Mouse (Mus musculus): Measurements from ENCODE around the gene Iqch. TPM values are rescaled to one million over a fixed set of nuclear protein-coding genes. Genes with fewer than 3 reads are reported as not detected.
A peak's percentile ranks its signal among the peaks of the same experiment; 100 is the strongest.

The Iqch gene
- polyA plus RNA-seq, 1 experiment from 2014 or later: not detected

- Histone ChIP-seq H3K4me1 (ENCODE audit: insufficient read depth, low read length) (peaks cover 39% of the 10 kb centered on the region), H3K4me2 (replicated peaks; ENCODE audit: low read depth, low read length) (peak overlapping the region; percentile 10; the same call in 1 of the 2 replicates), H3K27me3 (ENCODE audit: insufficient read depth, low read length) (no peaks in the 10 kb centered on the region), H3K36me3 (ENCODE audit: insufficient read depth, low read length) (peaks cover 11% of the 10 kb centered on the region), H3K27ac (ENCODE audit: low read length) (peak overlapping the region; percentile 47; the same call in 1 of the 2 replicates), H3K9me3 (ENCODE audit: low read length) (no peaks in the 10 kb centered on the region), H3K4me3 (ENCODE audit: low read length) (no peak overlapping the region), H3K9ac (replicated peaks; ENCODE audit: low read length) (no peak overlapping the region; the same call in 1 of the 2 replicates)
- WGBS: 41% methylated on average over 16 of the region's 16 CpGs
- ATAC-seq (ENCODE audit: low FRiP score, low TSS enrichment): peak; percentile 66
Measured at GRCm38 (mm10) chr9:63612565-63613515, 10.5 kb upstream of the Iqch start.

GRCm38 (mm10) chr9:63611967-63612366, 9.7 kb upstream of the Iqch start:
- ATAC-seq (ENCODE audit: low FRiP score, low TSS enrichment): no peak
- H3K4me3 ChIP-seq (ENCODE audit: low read length): no peak overlapping the region
- H3K9me3 ChIP-seq (ENCODE audit: low read length): no peaks in the 10 kb centered on the region
- H3K27ac ChIP-seq (ENCODE audit: low read length): peak overlapping the region; percentile 47; the same call in 1 of the 2 replicates
- no peak overlapping the region for H3K4me2 ChIP-seq (replicated peaks; ENCODE audit: low read depth, low read length)
- peaks cover 39% of the 10 kb centered on the region for H3K4me1 ChIP-seq (ENCODE audit: insufficient read depth, low read length)
- 45% methylated on average over 5 of the region's 5 CpGs for WGBS
- H3K9ac ChIP-seq (replicated peaks; ENCODE audit: low read length): no peak overlapping the region
- no peaks in the 10 kb centered on the region for H3K27me3 ChIP-seq (ENCODE audit: insufficient read depth, low read length)
- peaks cover 3% of the 10 kb centered on the region for H3K36me3 ChIP-seq (ENCODE audit: insufficient read depth, low read length)

GRCm38 (mm10) chr9:63610841-63611366, 8.6 kb upstream of the Iqch start:
- peak overlapping the region; percentile 50 for H3K27ac ChIP-seq (ENCODE audit: low read length)
- peaks cover 39% of the 10 kb centered on the region for H3K4me1 ChIP-seq (ENCODE audit: insufficient read depth, low read length)
- no peaks in the 10 kb centered on the region for H3K9me3 ChIP-seq (ENCODE audit: low read length)
- WGBS: 27% methylated on average over 13 of the region's 13 CpGs
- no peak overlapping the region for H3K9ac ChIP-seq (replicated peaks; ENCODE audit: low read length)
- no peaks in the 10 kb centered on the region for H3K27me3 ChIP-seq (ENCODE audit: insufficient read depth, low read length)
- no peak overlapping the region for H3K4me2 ChIP-seq (replicated peaks; ENCODE audit: low read depth, low read length)
- peak; percentile 79 for ATAC-seq (ENCODE audit: low FRiP score, low TSS enrichment)
- no peaks in the 10 kb centered on the region for H3K36me3 ChIP-seq (ENCODE audit: insufficient read depth, low read length)
- no peak overlapping the region for H3K4me3 ChIP-seq (ENCODE audit: low read length)

GRCm38 (mm10) chr9:63610231-63610630, 7.9 kb upstream of the Iqch start:
- Histone ChIP-seq H3K4me2 (replicated peaks; ENCODE audit: low read depth, low read length) (no peak overlapping the region), H3K27me3 (ENCODE audit: insufficient read depth, low read length) (no peaks in the 10 kb centered on the region), H3K4me3 (ENCODE audit: low read length) (no peak overlapping the region), H3K36me3 (ENCODE audit: insufficient read depth, low read length) (no peaks in the 10 kb centered on the region), H3K27ac (ENCODE audit: low read length) (no peak overlapping the region), H3K9ac (replicated peaks; ENCODE audit: low read length) (no peak overlapping the region), H3K4me1 (ENCODE audit: insufficient read depth, low read length) (peaks cover 39% of the 10 kb centered on the region), H3K9me3 (ENCODE audit: low read length) (no peaks in the 10 kb centered on the region)
- WGBS: 91% methylated on average over 6 of the region's 6 CpGs
- ATAC-seq (ENCODE audit: low FRiP score, low TSS enrichment): no peak

- Histone ChIP-seq H3K36me3 (ENCODE audit: insufficient read depth, low read length) (no peaks in the 10 kb centered on the region), H3K9ac (replicated peaks; ENCODE audit: low read length) (no peak overlapping the region), H3K9me3 (ENCODE audit: low read length) (no peaks in the 10 kb centered on the region), H3K27ac (ENCODE audit: low read length) (no peak overlapping the region), H3K4me1 (ENCODE audit: insufficient read depth, low read length) (peaks cover 39% of the 10 kb centered on the region), H3K27me3 (ENCODE audit: insufficient read depth, low read length) (no peaks in the 10 kb centered on the region), H3K4me2 (replicated peaks; ENCODE audit: low read depth, low read length) (no peak overlapping the region), H3K4me3 (ENCODE audit: low read length) (no peak overlapping the region)
- ATAC-seq (ENCODE audit: low FRiP score, low TSS enrichment): no peak
- 88% methylated on average over 2 of the region's 2 CpGs for WGBS
Measured at GRCm38 (mm10) chr9:63609776-63610175, 7.5 kb upstream of the Iqch start.

- Histone ChIP-seq H3K36me3 (ENCODE audit: insufficient read depth, low read length) (no peaks in the 10 kb centered on the region), H3K9ac (replicated peaks; ENCODE audit: low read length) (no peak overlapping the region), H3K27ac (ENCODE audit: low read length) (0 out of 2 replicates have a peak overlapping the region, but pooled peaks have one; percentile 19), H3K4me3 (ENCODE audit: low read length) (no peak overlapping the region), H3K4me2 (replicated peaks; ENCODE audit: low read depth, low read length) (no peak overlapping the region), H3K9me3 (ENCODE audit: low read length) (no peaks in the 10 kb centered on the region), H3K27me3 (ENCODE audit: insufficient read depth, low read length) (no peaks in the 10 kb centered on the region), H3K4me1 (ENCODE audit: insufficient read depth, low read length) (peaks cover 41% of the 10 kb centered on the region)
- WGBS: 55% methylated on average over 8 of the region's 8 CpGs
- no peak for ATAC-seq (ENCODE audit: low FRiP score, low TSS enrichment)
Measured at GRCm38 (mm10) chr9:63609246-63609645, 7.0 kb upstream of the Iqch start.

- Histone ChIP-seq H3K36me3 (ENCODE audit: insufficient read depth, low read length) (no peaks in the 10 kb centered on the region), H3K4me3 (ENCODE audit: low read length) (no peak overlapping the region)
- 87% methylated on average over 6 of the region's 6 CpGs for WGBS
Measured at GRCm38 (mm10) chr9:63608006-63608405, 5.7 kb upstream of the Iqch start.

GRCm38 (mm10) chr9:63606594-63606993, 4.3 kb upstream of the Iqch start:
- WGBS: 79% methylated on average over 2 of the region's 2 CpGs

More at GRCm38 (mm10) chr9:63608006-63608405, 5.7 kb upstream of the Iqch start:
- Histone ChIP-seq H3K4me2 (replicated peaks; ENCODE audit: low read depth, low read length) (no peak overlapping the region), H3K4me1 (ENCODE audit: insufficient read depth, low read length) (peaks cover 45% of the 10 kb centered on the region), H3K27me3 (ENCODE audit: insufficient read depth, low read length) (no peaks in the 10 kb centered on the region), H3K9ac (replicated peaks; ENCODE audit: low read length) (no peak overlapping the region), H3K9me3 (ENCODE audit: low read length) (no peaks in the 10 kb centered on the region), H3K27ac (ENCODE audit: low read length) (no peak overlapping the region)
- no peak for ATAC-seq (ENCODE audit: low FRiP score, low TSS enrichment)

GRCm38 (mm10) chr9:63603849-63604248, 1.6 kb upstream of the Iqch start:
- ATAC-seq (ENCODE audit: low FRiP score, low TSS enrichment): no peak
- no peak overlapping the region for H3K9ac ChIP-seq (replicated peaks; ENCODE audit: low read length)
- WGBS: 57% methylated on average over 6 of the region's 6 CpGs
- H3K27me3 ChIP-seq (ENCODE audit: insufficient read depth, low read length): no peaks in the 10 kb centered on the region
- H3K4me3 ChIP-seq (ENCODE audit: low read length): no peak overlapping the region; the same call in 1 of the 2 replicates
- no peaks in the 10 kb centered on the region for H3K9me3 ChIP-seq (ENCODE audit: low read length)
- peaks cover 13% of the 10 kb centered on the region for H3K4me1 ChIP-seq (ENCODE audit: insufficient read depth, low read length)
- no peaks in the 10 kb centered on the region for H3K36me3 ChIP-seq (ENCODE audit: insufficient read depth, low read length)
- H3K4me2 ChIP-seq (replicated peaks; ENCODE audit: low read depth, low read length): peak overlapping the region; percentile 71
- H3K27ac ChIP-seq (ENCODE audit: low read length): no peak overlapping the region

More at GRCm38 (mm10) chr9:63606594-63606993, 4.3 kb upstream of the Iqch start:
- no peaks in the 10 kb centered on the region for H3K27me3 ChIP-seq (ENCODE audit: insufficient read depth, low read length)
- H3K4me1 ChIP-seq (ENCODE audit: insufficient read depth, low read length): peaks cover 32% of the 10 kb centered on the region
- no peaks in the 10 kb centered on the region for H3K36me3 ChIP-seq (ENCODE audit: insufficient read depth, low read length)
- H3K4me3 ChIP-seq (ENCODE audit: low read length): no peak overlapping the region
- no peaks in the 10 kb centered on the region for H3K9me3 ChIP-seq (ENCODE audit: low read length)
- no peak for ATAC-seq (ENCODE audit: low FRiP score, low TSS enrichment)
- H3K27ac ChIP-seq (ENCODE audit: low read length): no peak overlapping the region
- no peak overlapping the region for H3K4me2 ChIP-seq (replicated peaks; ENCODE audit: low read depth, low read length)
- no peak overlapping the region for H3K9ac ChIP-seq (replicated peaks; ENCODE audit: low read length)

- H3K9ac ChIP-seq (replicated peaks; ENCODE audit: low read length): no peak overlapping the region
- H3K27ac ChIP-seq (ENCODE audit: low read length): no peak overlapping the region
- H3K4me2 ChIP-seq (replicated peaks; ENCODE audit: low read depth, low read length): no peak overlapping the region
- no peaks in the 10 kb centered on the region for H3K36me3 ChIP-seq (ENCODE audit: insufficient read depth, low read length)
- H3K4me3 ChIP-seq (ENCODE audit: low read length): no peak overlapping the region
- no peaks in the 10 kb centered on the region for H3K4me1 ChIP-seq (ENCODE audit: insufficient read depth, low read length)
- WGBS: 72% methylated on average over 9 of the region's 9 CpGs
- H3K27me3 ChIP-seq (ENCODE audit: insufficient read depth, low read length): no peaks in the 10 kb centered on the region
- no peaks in the 10 kb centered on the region for H3K9me3 ChIP-seq (ENCODE audit: low read length)
- no peak for ATAC-seq (ENCODE audit: low FRiP score, low TSS enrichment)
Measured at GRCm38 (mm10) chr9:63596660-63597059, 5.6 kb downstream of the Iqch start.

All from kidney, embryonic 16.5 days (tissue).